Mouse (Mus musculus): ENCODE results near the gene Mgat4d. TPM values are rescaled to one million over a fixed set of nuclear protein-coding genes. Genes with fewer than 3 reads are reported as not detected.

The Mgat4d gene
- polyA plus RNA-seq, 1 experiment from 2014 or later, result not detected

DNA sequence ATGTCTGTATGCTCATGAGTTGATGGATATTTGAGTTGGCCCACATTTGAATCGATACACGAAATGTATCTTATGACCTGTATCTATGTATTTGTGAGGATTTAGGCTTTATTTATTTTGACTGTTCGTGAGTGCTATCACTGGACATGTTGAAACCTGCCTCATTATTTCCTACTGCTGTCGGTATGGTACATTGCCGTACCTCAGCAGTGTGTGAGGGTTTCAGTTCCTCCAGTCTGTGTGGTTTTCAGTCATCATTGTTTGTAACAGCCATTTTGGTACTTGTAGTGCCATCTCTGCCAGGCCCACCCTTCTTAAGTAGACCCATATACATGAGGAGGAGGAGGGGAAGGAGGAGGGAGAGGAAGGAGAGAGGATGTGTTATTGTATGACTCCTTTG lies 46.1 kb downstream of the Mgat4d start:
- peaks cover 4% of the 10 kb centered on the region; the same call in 1 of the 2 replicates for H3K4me1 ChIP-seq
- H3K27ac ChIP-seq (replicated peaks), result no peak overlapping the region
- H3K9me3 ChIP-seq, result no peaks in the 10 kb centered on the region
- no peak overlapping the region for H3K4me3 ChIP-seq
- H3K9ac ChIP-seq (replicated peaks), result no peak overlapping the region
- 94% methylated on average over 5 of the region's 5 CpGs for WGBS
- ATAC-seq (replicated peaks), result no peak
- H3K4me2 ChIP-seq (replicated peaks), result no peak overlapping the region
- H3K36me3 ChIP-seq, result no peaks in the 10 kb centered on the region
- H3K27me3 ChIP-seq, result no peaks in the 10 kb centered on the region; the same call in 1 of the 2 replicates

DNA sequence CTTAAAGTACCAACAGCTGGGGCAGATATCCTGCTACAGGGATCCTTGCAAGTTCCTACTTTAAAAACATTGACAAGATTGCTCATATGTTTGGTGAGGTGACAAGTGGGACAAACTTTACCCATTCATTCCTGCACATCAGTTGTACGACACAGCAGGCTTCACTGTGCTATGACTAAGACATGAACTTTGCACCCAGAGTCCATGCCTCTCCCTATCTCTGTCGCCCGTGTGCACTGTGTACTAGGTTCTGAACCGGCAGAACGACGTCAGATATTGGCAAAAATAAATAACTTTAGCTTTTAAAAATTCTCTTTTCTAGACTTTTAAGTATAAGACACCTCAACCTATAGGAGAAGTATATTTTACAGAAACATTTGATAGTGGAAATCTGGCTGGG lies 48.4 kb downstream of the Mgat4d start:
- H3K4me3 ChIP-seq, result no peak overlapping the region
- no peak overlapping the region for H3K9ac ChIP-seq (replicated peaks)
- H3K36me3 ChIP-seq, result no peaks in the 10 kb centered on the region
- no peaks in the 10 kb centered on the region for H3K9me3 ChIP-seq
- no peak for ATAC-seq (replicated peaks)
- 94% methylated on average over 6 of the region's 6 CpGs for WGBS
- no peaks in the 10 kb centered on the region for H3K4me1 ChIP-seq
- no peak overlapping the region for H3K4me2 ChIP-seq (replicated peaks)
- no peak overlapping the region for H3K27ac ChIP-seq (replicated peaks)
- no peaks in the 10 kb centered on the region for H3K27me3 ChIP-seq

DNA sequence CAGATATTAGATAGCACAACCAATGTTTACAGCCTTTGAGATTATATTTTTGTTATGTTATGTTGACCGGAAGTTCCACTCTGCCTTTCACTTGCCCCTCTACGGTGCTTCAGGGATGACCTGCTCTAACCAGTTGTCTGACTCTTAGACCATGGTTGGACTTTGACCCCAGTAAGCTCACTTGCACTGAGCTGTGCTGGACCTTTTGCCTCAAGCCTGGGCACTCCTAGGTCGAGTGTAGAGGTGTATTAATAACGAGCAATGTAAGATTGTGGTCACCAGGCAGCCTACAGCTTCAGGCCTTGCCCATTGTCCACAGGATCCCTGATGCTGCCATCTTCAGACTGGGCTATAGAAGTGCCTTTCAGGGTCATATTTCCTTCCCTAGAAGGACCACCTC lies 49.5 kb downstream of the Mgat4d start:
- H3K4me3 ChIP-seq, result no peak overlapping the region
- no peak for ATAC-seq (replicated peaks)
- no peaks in the 10 kb centered on the region for H3K27me3 ChIP-seq
- H3K27ac ChIP-seq (replicated peaks), result no peak overlapping the region
- no peak overlapping the region for H3K9ac ChIP-seq (replicated peaks)
- H3K4me1 ChIP-seq, result no peaks in the 10 kb centered on the region
- no peak overlapping the region for H3K4me2 ChIP-seq (replicated peaks)
- H3K9me3 ChIP-seq, result no peaks in the 10 kb centered on the region
- H3K36me3 ChIP-seq, result no peaks in the 10 kb centered on the region
- WGBS, result 71% methylated on average over 4 of the region's 4 CpGs

DNA sequence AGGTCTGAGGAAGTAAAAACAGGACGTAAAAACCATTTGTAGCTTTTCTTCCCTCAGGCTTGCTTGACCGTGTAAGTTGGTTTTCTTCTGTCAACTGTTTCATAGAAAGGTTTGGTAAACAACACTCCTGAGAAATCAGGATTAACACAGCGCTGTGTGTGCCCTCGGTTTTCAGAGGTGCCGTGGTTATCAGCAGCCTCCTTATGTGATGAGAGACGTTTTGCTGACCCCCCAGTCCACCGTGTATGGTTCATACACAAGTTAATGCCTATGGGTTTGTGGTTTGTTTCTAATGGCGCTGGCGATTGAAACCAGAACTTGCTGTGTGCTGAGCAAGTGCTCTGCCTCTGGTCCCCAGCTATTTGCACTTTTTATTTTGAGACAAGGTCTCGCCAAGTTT lies 57.3 kb downstream of the Mgat4d start:
- Histone ChIP-seq H3K27ac (replicated peaks) (no peak overlapping the region), H3K4me1 (no peaks in the 10 kb centered on the region), H3K9me3 (no peaks in the 10 kb centered on the region), H3K27me3 (no peaks in the 10 kb centered on the region), H3K36me3 (no peaks in the 10 kb centered on the region), H3K4me3 (no peak overlapping the region), H3K4me2 (replicated peaks) (no peak overlapping the region), H3K9ac (replicated peaks) (no peak overlapping the region)
- ATAC-seq (replicated peaks), result no peak
- WGBS, result 92% methylated on average over 10 of the region's 10 CpGs

DNA sequence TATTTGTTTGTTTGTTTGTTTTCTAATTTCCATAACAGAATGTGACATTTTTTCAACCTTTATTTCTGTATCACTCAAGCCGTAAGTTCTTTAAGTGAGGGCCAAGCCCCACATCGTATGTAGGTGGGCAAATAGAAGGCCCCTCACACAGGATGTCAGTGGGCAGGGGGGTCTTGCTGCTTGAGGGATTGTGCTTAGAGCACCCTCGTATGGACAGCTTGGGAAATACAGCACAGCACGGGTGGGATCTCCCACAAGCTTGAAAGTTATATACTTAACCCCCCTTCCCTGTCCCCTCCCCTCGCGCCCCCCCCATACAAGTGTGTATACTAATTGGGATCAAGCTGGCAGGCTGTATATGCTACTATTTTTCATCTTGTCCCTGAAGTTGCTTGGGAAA lies 58.6 kb downstream of the Mgat4d start:
- Histone ChIP-seq H3K27ac (replicated peaks) (no peak overlapping the region), H3K4me1 (no peaks in the 10 kb centered on the region), H3K36me3 (no peaks in the 10 kb centered on the region), H3K27me3 (no peaks in the 10 kb centered on the region), H3K4me3 (no peak overlapping the region), H3K4me2 (replicated peaks) (no peak overlapping the region), H3K9ac (replicated peaks) (no peak overlapping the region), H3K9me3 (no peaks in the 10 kb centered on the region)
- no peak for ATAC-seq (replicated peaks)
- 23% methylated on average over 6 of the region's 6 CpGs for WGBS

DNA sequence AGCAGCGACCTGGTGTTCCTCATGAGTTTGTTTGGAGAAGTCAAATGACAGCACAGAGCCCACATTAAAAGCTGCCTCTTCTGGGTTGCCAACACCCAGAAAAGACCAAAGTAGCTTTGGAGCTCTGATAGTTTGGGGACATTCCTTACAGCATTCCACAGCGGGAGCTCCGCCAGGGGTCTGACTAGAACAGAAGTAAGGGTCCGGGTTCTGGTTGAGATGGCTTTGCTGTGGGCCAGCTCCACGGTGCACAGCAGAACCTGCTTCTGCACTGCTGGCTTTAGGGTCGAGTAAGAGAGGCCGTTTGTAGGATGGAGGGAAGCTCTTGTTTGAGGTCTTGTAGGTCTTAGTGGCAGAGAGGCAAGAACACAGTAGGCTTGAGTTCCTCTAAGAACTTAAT lies 60.2 kb downstream of the Mgat4d start:
- ATAC-seq (replicated peaks), result no peak
- H3K4me2 ChIP-seq (replicated peaks), result no peak overlapping the region
- no peaks in the 10 kb centered on the region for H3K9me3 ChIP-seq
- no peak overlapping the region for H3K4me3 ChIP-seq
- no peaks in the 10 kb centered on the region for H3K36me3 ChIP-seq
- 88% methylated on average over 7 of the region's 7 CpGs for WGBS
- no peak overlapping the region for H3K9ac ChIP-seq (replicated peaks)
- H3K27me3 ChIP-seq, result no peaks in the 10 kb centered on the region
- H3K4me1 ChIP-seq, result no peaks in the 10 kb centered on the region
- H3K27ac ChIP-seq (replicated peaks), result no peak overlapping the region

DNA sequence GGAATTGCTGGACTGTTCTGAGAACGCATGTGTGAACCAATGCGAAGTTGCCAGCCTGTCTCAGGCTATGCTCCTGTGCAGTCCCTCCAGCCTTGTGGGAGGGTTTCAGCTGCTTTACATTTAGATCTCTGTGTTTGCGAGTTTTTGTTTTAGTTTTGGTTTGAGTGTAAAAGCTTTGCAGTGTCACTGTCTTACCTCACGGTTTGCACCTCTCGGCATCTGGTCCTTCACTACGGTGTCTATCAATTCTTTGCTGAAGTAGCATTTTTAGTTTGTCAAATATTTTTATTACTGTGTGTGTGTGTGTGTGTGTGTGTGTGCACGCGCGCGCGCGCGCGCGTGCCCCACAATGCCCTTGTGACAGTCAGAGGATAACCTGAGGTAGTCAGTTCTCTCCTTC lies 68.6 kb downstream of the Mgat4d start:
- H3K4me3 ChIP-seq, result no peak overlapping the region
- H3K36me3 ChIP-seq, result no peaks in the 10 kb centered on the region
- H3K9me3 ChIP-seq, result no peaks in the 10 kb centered on the region
- ATAC-seq (replicated peaks), result no peak
- 97% methylated on average over 15 of the region's 15 CpGs for WGBS
- no peak overlapping the region for H3K27ac ChIP-seq (replicated peaks)
- no peaks in the 10 kb centered on the region for H3K4me1 ChIP-seq
- H3K9ac ChIP-seq (replicated peaks), result no peak overlapping the region
- H3K4me2 ChIP-seq (replicated peaks), result no peak overlapping the region
- no peaks in the 10 kb centered on the region for H3K27me3 ChIP-seq

DNA sequence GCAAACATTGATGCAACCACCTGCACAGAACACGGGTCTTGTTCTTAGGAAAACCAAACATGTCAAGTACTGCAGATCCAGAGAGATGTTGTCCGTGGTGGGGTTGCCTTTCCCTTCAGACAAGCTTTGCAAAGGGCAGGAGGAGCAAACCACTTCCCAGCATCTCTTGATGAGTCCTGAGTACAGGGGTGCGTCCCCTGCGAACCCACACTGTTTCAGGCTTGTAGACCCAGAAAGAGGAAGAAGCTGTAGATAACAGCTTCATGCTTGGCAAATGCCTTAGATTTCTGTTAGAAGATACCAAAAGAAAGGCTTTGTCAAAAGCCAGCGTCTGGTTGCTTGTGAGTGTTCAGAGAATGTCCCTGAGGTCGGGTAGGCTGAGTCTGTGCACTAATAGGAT lies 69.7 kb downstream of the Mgat4d start:
- ATAC-seq (replicated peaks), result no peak
- H3K27me3 ChIP-seq, result no peaks in the 10 kb centered on the region
- no peak overlapping the region for H3K27ac ChIP-seq (replicated peaks)
- WGBS, result 84% methylated on average over 6 of the region's 6 CpGs
- H3K9ac ChIP-seq (replicated peaks), result no peak overlapping the region
- H3K4me3 ChIP-seq, result no peak overlapping the region
- no peak overlapping the region for H3K4me2 ChIP-seq (replicated peaks)
- no peaks in the 10 kb centered on the region for H3K36me3 ChIP-seq
- no peaks in the 10 kb centered on the region for H3K4me1 ChIP-seq
- H3K9me3 ChIP-seq, result no peaks in the 10 kb centered on the region

DNA sequence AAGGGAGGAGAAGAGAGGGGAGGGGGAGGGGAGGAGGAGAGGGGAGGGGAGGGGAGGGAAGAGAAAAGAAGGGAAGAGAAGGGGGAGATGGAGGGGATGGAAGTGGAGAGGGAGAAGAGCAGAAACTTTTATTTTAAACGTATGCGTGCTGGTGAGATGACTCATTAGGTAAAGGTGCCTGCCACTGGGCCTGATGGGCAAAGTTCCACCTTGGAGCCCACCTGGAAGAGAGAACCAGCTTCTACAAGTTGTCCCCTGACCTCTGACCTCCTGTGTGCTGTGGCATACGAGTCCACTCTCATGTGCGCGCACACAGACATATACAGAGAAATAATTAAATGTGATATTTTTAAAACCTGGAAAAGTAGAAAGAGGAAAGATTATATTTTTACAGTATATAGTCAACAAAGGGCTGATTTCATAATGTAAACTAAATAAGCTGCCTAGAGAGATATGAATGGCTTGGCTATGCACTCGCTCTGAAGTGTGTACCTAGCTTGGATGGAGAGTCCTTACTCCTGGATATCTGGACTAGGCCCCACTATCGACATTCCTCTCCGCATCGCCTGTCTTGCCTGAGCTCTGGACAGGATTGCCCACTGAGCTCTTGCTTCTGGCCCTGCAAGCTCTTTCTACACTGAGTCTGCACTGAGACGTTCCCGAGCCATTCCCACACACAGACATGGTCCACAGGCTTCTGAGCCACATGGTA lies 70.7 kb downstream of the Mgat4d start:
- no peak for ATAC-seq (replicated peaks)
- Histone ChIP-seq H3K27ac (replicated peaks) (no peak overlapping the region), H3K4me2 (replicated peaks) (no peak overlapping the region), H3K4me3 (no peak overlapping the region), H3K4me1 (no peaks in the 10 kb centered on the region), H3K36me3 (no peaks in the 10 kb centered on the region), H3K27me3 (no peaks in the 10 kb centered on the region), H3K9ac (replicated peaks) (no peak overlapping the region), H3K9me3 (no peaks in the 10 kb centered on the region)
- 93% methylated on average over 11 of the region's 11 CpGs for WGBS

DNA sequence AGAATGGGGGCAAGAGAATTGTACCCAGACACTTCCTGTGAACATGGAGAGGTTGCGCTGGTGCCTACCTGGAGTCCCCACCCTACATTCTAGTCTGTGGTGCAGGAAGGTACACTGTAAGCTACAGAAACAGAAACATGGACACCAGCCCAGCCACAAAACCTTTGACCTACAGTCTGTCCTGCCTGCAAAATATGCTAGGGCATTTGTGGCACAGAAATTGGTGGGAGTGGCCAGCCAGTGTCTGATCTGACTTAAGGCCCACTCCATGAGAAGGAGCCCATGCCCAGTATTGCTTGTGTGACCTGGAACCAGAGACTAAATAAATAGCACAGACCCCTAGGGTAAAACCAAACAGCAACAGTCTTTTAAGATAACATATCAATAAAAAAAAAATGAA lies 73.1 kb downstream of the Mgat4d start:
- Histone ChIP-seq H3K36me3 (no peaks in the 10 kb centered on the region), H3K9me3 (no peaks in the 10 kb centered on the region), H3K4me1 (no peaks in the 10 kb centered on the region), H3K27ac (replicated peaks) (no peak overlapping the region), H3K27me3 (no peaks in the 10 kb centered on the region), H3K9ac (replicated peaks) (no peak overlapping the region), H3K4me3 (no peak overlapping the region), H3K4me2 (replicated peaks) (no peak overlapping the region)
- 95% methylated on average over 1 of the region's 1 CpGs for WGBS
- no peak for ATAC-seq (replicated peaks)

DNA sequence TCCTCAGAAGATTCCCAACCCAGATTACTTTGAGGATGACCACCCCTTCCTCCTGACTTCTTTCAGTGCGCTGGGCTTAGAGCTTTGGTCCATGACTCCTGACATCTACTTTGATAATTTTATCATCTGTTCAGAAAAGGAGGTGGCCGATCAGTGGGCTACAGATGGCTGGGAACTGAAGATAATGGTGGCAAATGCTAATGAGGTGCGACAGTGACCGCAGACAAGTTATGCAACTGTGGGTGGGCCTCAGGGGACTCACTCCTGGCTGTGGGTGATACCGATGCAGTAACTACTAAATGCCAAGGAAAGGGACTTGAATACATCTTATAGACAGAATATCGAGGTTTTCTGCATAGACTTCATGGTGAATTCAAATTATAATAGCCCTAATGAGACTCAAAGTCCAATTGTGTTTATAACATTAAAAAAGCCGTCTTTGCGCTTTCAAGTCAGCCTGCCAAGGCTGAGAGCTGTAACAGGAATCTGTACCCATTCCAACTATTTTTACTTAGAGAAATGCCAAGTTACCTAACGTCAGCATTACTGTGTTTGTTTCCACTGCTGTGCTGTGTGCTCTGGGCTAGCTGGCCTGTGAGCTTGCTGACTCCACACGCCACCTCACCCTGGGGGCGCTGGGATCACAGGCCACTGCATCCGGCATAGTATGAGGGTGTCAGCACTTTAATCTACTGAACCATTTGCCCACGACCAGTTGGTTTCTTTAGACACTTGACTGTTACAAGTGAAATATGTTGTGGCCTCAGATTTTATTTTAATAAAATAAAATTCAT lies 75.0 kb downstream of the Mgat4d start:
- no peaks in the 10 kb centered on the region for H3K27me3 ChIP-seq
- no peak overlapping the region for H3K4me3 ChIP-seq
- 80% methylated on average over 13 of the region's 13 CpGs for WGBS
- H3K36me3 ChIP-seq, result no peaks in the 10 kb centered on the region
- no peak for ATAC-seq (replicated peaks)
- no peak overlapping the region for H3K4me2 ChIP-seq (replicated peaks)
- no peak overlapping the region for H3K9ac ChIP-seq (replicated peaks)
- no peak overlapping the region for H3K27ac ChIP-seq (replicated peaks)
- no peaks in the 10 kb centered on the region for H3K9me3 ChIP-seq
- H3K4me1 ChIP-seq, result no peaks in the 10 kb centered on the region

DNA sequence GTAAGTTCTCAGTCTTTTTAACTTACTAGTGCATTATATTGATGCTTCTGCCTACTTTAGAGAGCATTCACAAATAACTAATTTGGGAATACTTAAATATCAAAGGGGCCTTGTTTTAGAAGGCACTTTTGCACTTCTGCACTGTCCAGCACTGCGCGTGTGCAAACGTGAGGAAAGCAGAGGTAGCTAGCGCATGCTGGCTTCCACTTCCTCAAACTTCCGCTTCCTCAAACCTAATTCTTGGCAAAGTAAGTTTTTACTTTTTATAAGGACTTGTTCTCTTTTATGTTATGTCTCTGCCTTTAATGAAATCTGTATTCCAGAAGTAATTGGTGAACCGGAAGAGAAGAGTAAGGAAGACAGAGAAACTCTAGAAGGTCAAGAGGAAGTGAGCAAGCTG lies 76.9 kb downstream of the Mgat4d start:
- H3K9me3 ChIP-seq, result no peaks in the 10 kb centered on the region
- no peak overlapping the region for H3K4me2 ChIP-seq (replicated peaks)
- no peak overlapping the region for H3K4me3 ChIP-seq
- no peaks in the 10 kb centered on the region for H3K36me3 ChIP-seq
- H3K27me3 ChIP-seq, result no peaks in the 10 kb centered on the region
- no peak for ATAC-seq (replicated peaks)
- H3K27ac ChIP-seq (replicated peaks), result no peak overlapping the region
- no peaks in the 10 kb centered on the region for H3K4me1 ChIP-seq
- H3K9ac ChIP-seq (replicated peaks), result no peak overlapping the region
- WGBS, result 94% methylated on average over 6 of the region's 6 CpGs

Data from forebrain, embryonic 15.5 days (tissue).